Comparison of ENCODE assay signal across 8 mouse cellular contexts in genomic region chr5:149713170-149713774, GRCm38 (mm10). TPM values are rescaled to one million over a fixed set of nuclear protein-coding genes. Genes with fewer than 3 reads are reported as not detected.
DNase-seq lines count a peak whose midpoint lies in the region; ATAC-seq and TF ChIP-seq lines count a peak whose summit lies in the region.

No protein-coding gene starts in this region.

- H3K27me3 ChIP-seq in lung, embryonic 14.5 days (ENCODE audit: insufficient read depth, low read length), result no peaks in the 10 kb centered on the region

- no peak overlapping the region for H3K4me2 ChIP-seq in lung, embryonic 14.5 days

- H3K4me1 ChIP-seq in lung, embryonic 14.5 days (ENCODE audit: insufficient read depth), result no peaks in the 10 kb centered on the region

- peak; percentile 15 for DNase-seq in urinary bladder, postnatal 25 days (ENCODE audit: low spot score)
- no peak for DNase-seq in urinary bladder, postnatal 4 days (ENCODE audit: low spot score in 2 of 2)
- peak; percentile 67 for DNase-seq in c-Kit-positive CD71-positive TER-119-positive erythroid progenitor cells, embryonic 14.5 days (ENCODE audit: low spot score)
- DNase-seq in gastrocnemius, postnatal 14 days, result peak; percentile 28
- peak; percentile 58 for DNase-seq in kidney, adult 9 months
- DNase-seq in lung, embryonic 14.5 days, result peak; percentile 91
- DNase-seq in right cerebral cortex, adult 18-20 months, result peak; percentile 29
- no peak for DNase-seq in urinary bladder, postnatal 10 days (ENCODE audit: low spot score)

- ATAC-seq in lung, embryonic 14.5 days (ENCODE audit: insufficient read depth), result no peak

- peak; percentile 64 for TF ChIP-seq CTCF in lung, embryonic 14.5 days (IDR thresholded peaks at IDR 0.05; ENCODE audit: low read depth)

- intact Hi-C loops in gastrocnemius, postnatal 14 days (cut with DNase I; ENCODE audit: low total_unique reads), result loop anchor here (5.0 kb wide), 1 partner anchor 139 kb away; no protein-coding TSS in a partner anchor

- H3K27ac ChIP-seq in lung, embryonic 14.5 days (ENCODE audit: low read depth), result no peak overlapping the region

- no peaks in the 10 kb centered on the region for H3K36me3 ChIP-seq in lung, embryonic 14.5 days (ENCODE audit: insufficient read depth)

- no peaks in the 10 kb centered on the region; the same call in 1 of the 2 replicates for H3K9me3 ChIP-seq in lung, embryonic 14.5 days (ENCODE audit: low read depth, low read length)

- no peak overlapping the region for H3K9ac ChIP-seq in lung, embryonic 14.5 days

- 50% methylated on average over 11 of the region's 11 CpGs for WGBS in lung, embryonic 14.5 days

- no peak overlapping the region for H3K4me3 ChIP-seq in lung, embryonic 14.5 days (ENCODE audit: low read depth, low read length)

RNA-seq across cellular contexts. Expression of gene B3glct, which starts 35.2 kb away (rescaled TPM):
- total RNA-seq in gastrocnemius, postnatal 14 days (2021), result 1 to 10 TPM; 5.2 to 5.5 TPM
- polyA plus RNA-seq in lung, embryonic 14.5 days (2014; fragmentation: Nextera tagmentation; extraction: Ambion mirVana), result 19.1 and 19.2 TPM in 2 replicates

Comparison
In these comparisons a context has a peak if more than half of its experiments do, and no peak if none do; other contexts are left out.
1. DNase-seq: peak in urinary bladder, postnatal 25 days (single experiment), c-Kit-positive CD71-positive TER-119-positive erythroid progenitor cells, embryonic 14.5 days (single experiment), gastrocnemius, postnatal 14 days (single experiment), kidney, adult 9 months (single experiment), lung, embryonic 14.5 days (single experiment) and right cerebral cortex, adult 18-20 months (single experiment); none in urinary bladder, postnatal 4 days (0 of 2) and urinary bladder, postnatal 10 days (single experiment).